Mouse (Mus musculus) retina, adult 2 months (tissue): ENCODE results near the gene Adig.

Experiments
- DNase-seq: peaks from one replicate; pipeline ENCODE4 v3.0.0-alpha.2; 2012; ENCODE audit warnings: low read depth, low spot score

The Adig gene

GRCm38 (mm10) chr2:158501836-158502812, at the start of gene Adig:
Gene Adig (plus strand): TSS chr2:158502612.
- DNase-seq, result no peak

GRCm38 (mm10) chr2:158456451-158456850, 46.0 kb upstream of the Adig start:
- DNase-seq, result no peak

- DNase-seq, result no peak
Observed at GRCm38 (mm10) chr2:158457610-158458009, 44.8 kb upstream of the Adig start.

- no peak for DNase-seq
Observed at GRCm38 (mm10) chr2:158462450-158462849, 40.0 kb upstream of the Adig start.

GRCm38 (mm10) chr2:158474159-158474558, 28.3 kb upstream of the Adig start:
- DNase-seq, result no peak

- no peak for DNase-seq
Observed at GRCm38 (mm10) chr2:158477640-158478039, 24.8 kb upstream of the Adig start.

- no peak for DNase-seq
Observed at GRCm38 (mm10) chr2:158498457-158498856, 4.0 kb upstream of the Adig start.

GRCm38 (mm10) chr2:158503226-158503625, 814 bp downstream of the Adig start:
- no peak for DNase-seq

- DNase-seq, result no peak
Observed at GRCm38 (mm10) chr2:158503671-158504070, 1.3 kb downstream of the Adig start.

GRCm38 (mm10) chr2:158506475-158506874, 4.1 kb downstream of the Adig start:
- no peak for DNase-seq

- no peak for DNase-seq
Observed at GRCm38 (mm10) chr2:158507046-158507445, 4.6 kb downstream of the Adig start.

GRCm38 (mm10) chr2:158510665-158511064, 8.3 kb downstream of the Adig start:
- no peak for DNase-seq

GRCm38 (mm10) chr2:158512528-158512927, 10.1 kb downstream of the Adig start, which contains the start of gene Arhgap40:
Gene Arhgap40 (plus strand): TSS chr2:158512796.
- DNase-seq, result no peak

GRCm38 (mm10) chr2:158513821-158514336, 11.5 kb downstream of the Adig start:
- DNase-seq, result peak; percentile 60

GRCm38 (mm10) chr2:158518583-158518982, 16.2 kb downstream of the Adig start:
- no peak for DNase-seq

- DNase-seq, result no peak
Observed at GRCm38 (mm10) chr2:158519071-158519470, 16.7 kb downstream of the Adig start.

GRCm38 (mm10) chr2:158519800-158520199, 17.4 kb downstream of the Adig start:
- no peak for DNase-seq

GRCm38 (mm10) chr2:158523060-158523459, 20.6 kb downstream of the Adig start:
- no peak for DNase-seq

- DNase-seq, result no peak
Observed at GRCm38 (mm10) chr2:158524129-158524860, 21.9 kb downstream of the Adig start.

GRCm38 (mm10) chr2:158534090-158534489, 31.7 kb downstream of the Adig start:
- peak; percentile 37 for DNase-seq

- no peak for DNase-seq
Observed at GRCm38 (mm10) chr2:158534559-158534958, 32.1 kb downstream of the Adig start.
